Mouse (Mus musculus) kidney, postnatal 0 days (tissue): ENCODE measurements around the gene Col23a1. TPM values are rescaled to one million over a fixed set of nuclear protein-coding genes. Genes with fewer than 3 reads are reported as not detected.
A peak's percentile ranks its signal among the peaks of the same experiment; 100 is the strongest.

Experiments
- ATAC-seq: fragments of 200-750 bp; cut with Nextera tagmentation; replicated peaks from 2 replicates; pipeline ENCODE4 v1.8.0; 2017; ENCODE audit warnings: low read depth, moderate number of reproducible peaks, moderate TSS enrichment, moderate library complexity; ENCODE audit not compliant: low FRiP score
- DNase-seq: peaks from one replicate; pipeline ENCODE4 v3.0.0-alpha.2; 2016; ENCODE audit warnings: low spot score
- H3K27ac ChIP-seq: fragments of 300-500 bp; sonication (generic); 2 replicates; pipeline ENCODE4 v1.5.1; 2014; ENCODE audit warnings: mild to moderate bottlenecking
- H3K27me3 ChIP-seq: fragments of 300-500 bp; sonication (generic); 2 replicates; pipeline ENCODE4 v1.6.1; 2014; ENCODE audit warnings: low read length, mixed read lengths; ENCODE audit not compliant: insufficient read depth
- H3K36me3 ChIP-seq: fragments of 300-500 bp; sonication (generic); 2 replicates; pipeline ENCODE4 v1.6.1; 2014; ENCODE audit warnings: low read length, mixed read lengths; ENCODE audit not compliant: insufficient read depth
- H3K4me1 ChIP-seq: fragments of 300-500 bp; sonication (generic); replicated peaks from 2 replicates; pipeline ENCODE4 v1.6.1; 2014; ENCODE audit warnings: antibody characterized with exemption, low read length, mixed read lengths; ENCODE audit not compliant: insufficient read depth
- H3K4me2 ChIP-seq: fragments of 300-500 bp; sonication (generic); 2 replicates; pipeline ENCODE4 v1.6.1; 2014; ENCODE audit warnings: mild to moderate bottlenecking, low read length, moderate library complexity, mixed read lengths
- H3K4me3 ChIP-seq: fragments of 300-500 bp; sonication (generic); replicated peaks from 2 replicates; pipeline ENCODE4 v1.5.1; 2014; ENCODE audit warnings: low read depth, low read length
- H3K9ac ChIP-seq: fragments of 300-500 bp; sonication (generic); 2 replicates; pipeline ENCODE4 v1.6.1; 2014; ENCODE audit warnings: low read depth, low read length
- H3K9me3 ChIP-seq: fragments of 300-500 bp; sonication (generic); replicated peaks from 2 replicates; pipeline ENCODE4 v1.6.1; 2016; ENCODE audit warnings: low read length, inconsistent platforms, mixed read lengths
- CTCF ChIP-seq: IDR thresholded peaks from 2 replicates; pipeline ENCODE4 v1.5.1; 2016; ENCODE audit warnings: antibody characterized with exemption, low read depth, mild to moderate bottlenecking, moderate library complexity
- WGBS: fragments of 180-500 bp; shearing (Covaris S2); extraction: QIAGEN DNeasy Blood & Tissue Kit; methylation state at CpG from one replicate; pipeline ENCODE4 v1.1.7; 2014; 5-methylcytosine and 5-hydroxymethylcytosine counted together
- polyA plus RNA-seq: library from polyadenylated mRNA; unstranded; fragments of >200 nt; fragmentation: Nextera tagmentation; extraction: Ambion mirVana; gene quantifications from 2 replicates; pipeline ENCODE4 v1.2.1, GENCODE M21; 2015

Gene Col23a1
- polyA plus RNA-seq, 1 experiment from 2014 or later, result 6.8 TPM

DNA sequence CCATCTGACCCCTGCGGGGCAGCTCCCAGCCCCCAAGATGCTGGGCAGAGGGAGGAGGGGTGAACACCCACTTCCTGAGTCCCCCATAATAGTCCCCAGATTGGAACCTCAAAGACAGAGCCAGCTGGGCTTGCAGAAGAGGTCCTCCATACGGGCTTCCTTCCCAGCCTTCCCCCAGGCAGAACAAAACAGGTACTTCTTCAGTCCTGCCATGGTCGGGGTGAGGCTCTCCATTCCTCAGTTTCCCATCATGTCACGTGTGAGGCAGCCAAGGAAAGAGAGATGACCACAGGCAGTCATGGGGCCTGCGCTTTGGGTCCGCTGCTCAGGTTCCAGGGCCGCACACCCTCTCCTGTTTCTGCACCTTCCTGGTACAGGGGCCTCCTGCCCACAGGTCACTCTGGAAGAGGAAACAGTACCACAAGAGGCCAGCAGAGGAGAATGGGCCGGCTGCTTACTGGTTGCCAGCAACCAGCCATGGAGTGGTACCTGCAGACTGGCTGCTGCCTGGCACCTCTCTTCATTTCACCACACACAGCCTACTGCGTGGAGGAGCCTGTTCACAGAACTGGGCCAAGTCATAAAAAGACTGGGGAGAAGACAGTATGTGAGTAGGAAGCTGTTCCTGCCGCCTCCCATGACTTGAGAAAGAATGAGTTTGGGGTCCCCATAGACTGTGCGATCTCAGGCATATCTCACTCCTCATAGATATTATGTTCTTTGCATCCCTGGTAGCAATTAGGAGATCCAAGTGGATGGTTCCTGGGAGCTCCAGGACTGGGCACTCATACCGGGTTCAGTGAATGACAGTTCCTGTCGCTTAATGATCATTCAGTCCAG, 249.4 kb downstream of the Col23a1 start:
- H3K27ac ChIP-seq, result no peak overlapping the region
- ATAC-seq, result peak; percentile 44
- 57% methylated on average over 13 of the region's 13 CpGs for WGBS

DNA sequence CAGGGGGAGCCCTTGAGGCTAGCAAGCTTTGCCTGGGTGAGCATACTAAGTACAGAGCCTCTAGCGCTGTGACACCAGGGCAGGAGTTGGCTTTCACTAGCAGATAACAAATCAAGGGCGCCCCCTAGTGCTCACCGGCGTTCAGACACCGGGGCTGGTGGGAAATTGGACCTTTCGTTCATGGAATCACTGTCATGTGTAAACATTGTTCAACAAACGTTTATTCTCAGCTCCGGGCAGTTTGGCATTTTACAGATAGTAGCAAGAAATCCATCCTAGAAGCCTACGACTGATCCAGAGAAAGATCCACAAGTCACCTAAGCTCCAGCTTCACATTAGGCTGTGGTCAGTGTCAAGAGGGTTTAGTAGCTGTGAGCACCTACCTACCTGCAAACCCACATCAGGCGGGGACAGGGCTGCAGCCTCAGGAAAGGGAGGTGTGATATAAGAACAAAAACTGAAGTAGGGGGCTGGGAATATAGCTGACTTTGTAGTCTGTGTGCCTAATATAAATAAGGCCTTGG, 250.1 kb downstream of the Col23a1 start:
- peak; percentile 100 for TF ChIP-seq CTCF
- Histone ChIP-seq H3K9me3 (no peaks in the 10 kb centered on the region), H3K4me2 (no peak overlapping the region), H3K36me3 (no peaks in the 10 kb centered on the region), H3K9ac (no peak overlapping the region), H3K4me1 (no peaks in the 10 kb centered on the region), H3K27ac (no peak overlapping the region), H3K4me3 (no peak overlapping the region), H3K27me3 (no peaks in the 10 kb centered on the region)
- WGBS, result 11% methylated on average over 10 of the region's 10 CpGs
- ATAC-seq (peak; percentile 86), DNase-seq (peak; percentile 98)

More for the DNA sequence above, 249.4 kb downstream of the Col23a1 start:
- no peak for DNase-seq
- no peaks in the 10 kb centered on the region for H3K4me1 ChIP-seq
- H3K4me2 ChIP-seq, result no peak overlapping the region
- H3K4me3 ChIP-seq, result no peak overlapping the region
- H3K36me3 ChIP-seq, result no peaks in the 10 kb centered on the region
- TF ChIP-seq CTCF, result no peak
- no peaks in the 10 kb centered on the region for H3K27me3 ChIP-seq
- H3K9ac ChIP-seq, result no peak overlapping the region
- no peaks in the 10 kb centered on the region for H3K9me3 ChIP-seq

GRCm38 (mm10) chr11:51542424-51542823, 252.7 kb downstream of the Col23a1 start:
- ATAC-seq (no peak), DNase-seq (no peak)
- Histone ChIP-seq H3K27ac (0 out of 2 replicates have a peak overlapping the region, but pooled peaks have one; percentile 8), H3K27me3 (no peaks in the 10 kb centered on the region), H3K36me3 (no peaks in the 10 kb centered on the region), H3K4me2 (no peak overlapping the region), H3K9ac (no peak overlapping the region), H3K9me3 (no peaks in the 10 kb centered on the region), H3K4me3 (no peak overlapping the region), H3K4me1 (no peaks in the 10 kb centered on the region)
- no peak for TF ChIP-seq CTCF
- WGBS, result 44% methylated on average over 9 of the region's 9 CpGs

GRCm38 (mm10) chr11:51543487-51544050, 253.8 kb downstream of the Col23a1 start:
- ATAC-seq, result no peak
- Histone ChIP-seq H3K9me3 (no peaks in the 10 kb centered on the region), H3K36me3 (no peaks in the 10 kb centered on the region), H3K27ac (no peak overlapping the region), H3K4me3 (no peak overlapping the region), H3K4me2 (no peak overlapping the region), H3K9ac (no peak overlapping the region), H3K27me3 (no peaks in the 10 kb centered on the region), H3K4me1 (no peaks in the 10 kb centered on the region)
- 34% methylated on average over 7 of the region's 7 CpGs for WGBS
- no peak for TF ChIP-seq CTCF
- no peak for DNase-seq

GRCm38 (mm10) chr11:51544413-51544812, 254.7 kb downstream of the Col23a1 start:
- no peaks in the 10 kb centered on the region for H3K36me3 ChIP-seq
- no peaks in the 10 kb centered on the region for H3K27me3 ChIP-seq
- WGBS, result 82% methylated on average over 2 of the region's 2 CpGs
- no peak overlapping the region for H3K4me2 ChIP-seq
- no peak overlapping the region for H3K27ac ChIP-seq
- ATAC-seq (no peak), DNase-seq (no peak)
- no peak overlapping the region for H3K4me3 ChIP-seq
- no peaks in the 10 kb centered on the region for H3K9me3 ChIP-seq
- no peak for TF ChIP-seq CTCF
- no peaks in the 10 kb centered on the region for H3K4me1 ChIP-seq
- H3K9ac ChIP-seq, result no peak overlapping the region

DNA sequence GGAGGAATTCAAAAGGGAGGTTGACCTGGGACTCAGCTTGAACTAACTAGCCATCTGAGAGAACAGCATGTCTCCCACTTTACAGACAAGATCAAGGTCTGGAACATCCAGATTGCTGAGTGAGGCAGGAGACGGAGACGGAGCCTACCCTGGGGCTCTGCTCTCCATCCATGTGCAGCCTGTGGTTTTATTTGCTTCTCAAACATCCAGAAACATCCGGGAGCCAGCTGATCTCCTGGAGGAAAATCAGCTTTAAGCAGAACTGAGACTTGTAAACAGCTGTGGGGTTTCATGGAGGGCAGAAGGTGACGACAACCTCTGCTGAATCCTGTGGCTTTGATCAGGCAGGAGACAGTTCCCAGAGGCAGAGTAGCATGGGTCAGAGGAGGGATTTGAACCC, 256.1 kb downstream of the Col23a1 start:
- DNase-seq (no peak), ATAC-seq (no peak)
- no peak for TF ChIP-seq CTCF
- Histone ChIP-seq H3K27me3 (no peaks in the 10 kb centered on the region), H3K36me3 (no peaks in the 10 kb centered on the region), H3K4me1 (peaks cover 2% of the 10 kb centered on the region; the same call in 1 of the 2 replicates), H3K4me2 (no peak overlapping the region), H3K4me3 (no peak overlapping the region), H3K9me3 (no peaks in the 10 kb centered on the region), H3K9ac (no peak overlapping the region), H3K27ac (no peak overlapping the region)
- 38% methylated on average over 4 of the region's 4 CpGs for WGBS
